Mouse (Mus musculus) spleen, adult 2 months (tissue): ENCODE measurements around the gene Stbd1.

ENCODE experiments used
- CTCF ChIP-seq: fragments of 200-500 bp; IDR thresholded peaks from 2 replicates; pipeline ENCODE4 v1.5.1; 2011; ENCODE audit warnings: mild to moderate bottlenecking, inconsistent platforms; ENCODE audit not compliant: insufficient read depth, insufficient read length, insufficient replicate concordance; ENCODE audit errors: extremely low read depth
- POLR2A ChIP-seq: fragments of 200-500 bp; IDR thresholded peaks from 2 replicates; pipeline ENCODE4 v1.6.1; 2011; ENCODE audit warnings: low read depth, low read length, inconsistent platforms

GRCm38 (mm10) chr5:92604452-92605247, 1.8 kb downstream of the Stbd1 start:
- TF ChIP-seq POLR2A, result no peak
- no peak for TF ChIP-seq CTCF
